Mouse (Mus musculus): ENCODE data around the gene Vstm2l.

- TF ChIP-seq CTCF (IDR thresholded peaks at IDR 0.05; ENCODE audit: low read depth, low read length) (no peak), POLR2A (IDR thresholded peaks at IDR 0.05; ENCODE audit: insufficient read depth, low read length) (no peak), EP300 (IDR thresholded peaks at IDR 0.05; ENCODE audit: insufficient read depth, low read depth, low read length) (no peak)
Observed at GRCm38 (mm10) chr2:157891166-157891565, 23.3 kb upstream of the Vstm2l start.

Measured in ES-Bruce4 (cell line).